Mouse (Mus musculus) C2C12 (cell line): ENCODE measurements around the gene Gm20388.

ENCODE experiments used
- CEBPB ChIP-seq: IDR thresholded peaks from one replicate; pipeline ENCODE4 v1.6.1; 2011; ENCODE audit warnings: low read depth, mild to moderate bottlenecking, control low read depth, moderate library complexity
- CTCF ChIP-seq: IDR thresholded peaks from one replicate; pipeline ENCODE4 v1.5.1; 2011; ENCODE audit not compliant: control insufficient read depth, insufficient read depth, insufficient read length
- FOSL1 ChIP-seq: IDR thresholded peaks from one replicate; pipeline ENCODE4 v1.8.0; 2011; ENCODE audit warnings: mild to moderate bottlenecking, low read length; ENCODE audit not compliant: poor library complexity, insufficient read depth, severe bottlenecking
- MAX ChIP-seq: IDR thresholded peaks from one replicate; pipeline ENCODE4 v1.6.1; 2011; ENCODE audit warnings: mild to moderate bottlenecking, control low read depth
- MYOD1 ChIP-seq: IDR thresholded peaks from one replicate; pipeline ENCODE4 v1.6.1; 2011; ENCODE audit warnings: low read depth; ENCODE audit not compliant: control insufficient read depth, insufficient read length
- MYOG ChIP-seq: IDR thresholded peaks from one replicate; pipeline ENCODE4 v1.6.1; 2011; ENCODE audit not compliant: control insufficient read depth, insufficient read length; ENCODE audit errors: extremely low read depth
- USF1 ChIP-seq: IDR thresholded peaks from one replicate; pipeline ENCODE4 v1.6.1; 2011; ENCODE audit warnings: low read depth, mild to moderate bottlenecking, control low read depth, moderate library complexity

GRCm38 (mm10) chr8:123064809-123065213 lies 3154.2 kb downstream of the Gm20388 start:
- no peak for TF ChIP-seq CTCF
- TF ChIP-seq USF1, result no peak
- no peak for TF ChIP-seq MAX
- TF ChIP-seq MYOD1, result no peak
- TF ChIP-seq MYOG, result no peak
- no peak for TF ChIP-seq CEBPB
- TF ChIP-seq FOSL1, result no peak
